Mouse (Mus musculus) adrenal gland, postnatal 25 days (tissue): ENCODE data around the gene BC147527. TPM values are rescaled to one million over a fixed set of nuclear protein-coding genes. Genes with fewer than 3 reads are reported as not detected.
"Not testable (repeated sequence)": the region's sequence is repeated elsewhere in the genome, so short reads cannot be mapped to it uniquely, and the experiment has no call there.

ENCODE experiments used
- DNase-seq: peaks from one replicate; pipeline ENCODE4 v3.0.0; 2021; ENCODE audit warnings: mixed read lengths
- long read RNA-seq: library from polyadenylated mRNA; stranded (forward); transcript quantifications from one replicate; pipeline ENCODE4 v2.0.0, GENCODE M21; 2021
- total RNA-seq: library from RNA; stranded (reverse); gene quantifications from 2 replicates; pipeline ENCODE4 v1.2.3, GENCODE M21; 2021

Gene BC147527
- not detected in 2 replicates for total RNA-seq
- long read RNA-seq = 0 reads

GRCm38 (mm10) chr13:120299991-120300442 lies at the start of gene BC147527:
Gene BC147527, plus strand, starts transcription at chr13:120300392.
- no peak for DNase-seq

GRCm38 (mm10) chr13:120251208-120251924 lies 48.8 kb upstream of the BC147527 start:
- not testable (repeated sequence) for DNase-seq

DNA sequence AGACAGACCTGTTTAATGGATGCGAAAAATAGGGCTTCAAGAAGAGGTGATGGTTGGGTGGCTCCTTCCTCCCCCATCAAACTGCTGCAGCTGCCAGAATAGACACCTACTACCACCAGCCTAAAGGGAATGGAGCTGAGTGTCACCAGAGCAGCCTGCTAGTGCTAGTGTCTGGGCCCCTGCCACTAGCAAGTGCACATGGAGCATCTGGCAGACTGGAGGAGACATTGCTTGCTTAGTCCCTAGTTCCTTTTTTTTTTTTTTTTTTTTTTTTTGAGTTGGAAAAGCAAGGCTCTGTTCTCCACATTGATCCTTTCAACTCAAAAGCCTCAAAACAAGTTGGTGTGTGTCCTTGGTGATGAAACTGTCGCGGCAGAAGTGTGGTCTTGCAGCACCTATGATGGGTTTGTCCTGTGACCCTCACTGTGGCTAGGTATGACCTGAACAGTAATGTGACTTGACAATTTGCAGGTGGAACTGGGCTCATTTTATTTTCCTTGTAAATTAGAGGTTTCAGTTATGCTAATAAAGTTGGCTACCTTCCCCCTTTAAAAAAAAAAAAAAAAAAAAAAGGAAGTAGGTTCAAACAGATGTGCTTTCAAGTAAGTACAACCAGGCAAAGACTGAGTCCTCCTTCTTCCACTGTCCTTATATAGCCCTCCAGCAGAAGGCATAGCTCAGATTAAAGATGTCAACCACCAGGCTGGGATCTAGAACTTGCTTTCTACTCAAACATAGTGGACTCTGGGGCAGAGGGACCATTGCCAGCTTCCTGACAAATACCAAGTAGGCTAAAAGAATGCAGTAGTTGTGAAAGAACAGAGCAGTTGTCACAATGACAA lies 41.2 kb upstream of the BC147527 start:
- DNase-seq = not testable (repeated sequence)

DNA sequence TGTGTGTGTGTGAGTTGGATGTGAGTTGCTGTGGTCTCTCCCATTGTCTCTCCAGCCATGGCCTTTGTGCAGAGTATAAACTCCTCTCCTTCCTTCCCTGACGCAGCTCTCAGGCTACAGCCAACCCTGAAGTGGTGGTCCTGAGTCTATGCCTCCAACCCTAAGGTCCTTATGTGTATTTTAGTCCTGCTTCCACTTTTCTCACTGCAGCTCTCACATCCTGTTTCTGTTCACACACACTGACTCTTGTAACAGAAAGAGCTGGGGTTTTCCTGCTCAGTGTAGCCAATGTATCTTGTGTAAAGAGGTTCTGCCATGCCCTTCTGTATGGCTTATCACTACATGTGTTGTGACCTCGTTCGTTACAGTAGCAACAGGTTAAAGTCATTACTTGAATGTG lies 40.5 kb upstream of the BC147527 start:
- not testable (repeated sequence) for DNase-seq

DNA sequence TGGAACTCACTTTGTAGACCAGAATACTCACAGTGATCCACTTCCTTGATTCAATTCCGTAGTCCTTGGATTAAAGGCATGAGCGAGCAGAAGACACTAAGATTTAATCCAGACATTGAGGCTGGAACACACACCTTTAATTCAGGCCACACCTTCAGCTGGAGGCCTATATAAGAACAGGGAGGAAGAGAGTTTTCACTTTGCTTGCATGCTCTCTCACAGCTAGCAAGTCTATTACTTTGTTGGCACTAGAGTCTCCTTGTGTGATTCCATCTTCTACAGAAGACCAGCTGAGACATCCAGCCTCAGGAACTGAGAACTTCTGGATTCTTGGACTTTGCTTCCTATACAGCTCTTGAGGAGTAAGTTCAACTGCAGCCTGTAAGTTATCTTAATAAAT lies 37.3 kb upstream of the BC147527 start, which contains the start of gene AF067061:
Gene AF067061, plus strand, starts transcription at position 245 of the 400 bp plus-strand sequence.
- DNase-seq = not testable (repeated sequence)

GRCm38 (mm10) chr13:120277837-120278236 lies 22.4 kb upstream of the BC147527 start:
- DNase-seq = not testable (repeated sequence)

- DNase-seq = no peak
Observed at GRCm38 (mm10) chr13:120278784-120279183, 21.4 kb upstream of the BC147527 start.

- DNase-seq = no peak
Observed at GRCm38 (mm10) chr13:120299324-120299894, 783 bp upstream of the BC147527 start.

- no peak for DNase-seq
Observed at GRCm38 (mm10) chr13:120300853-120301252, 661 bp downstream of the BC147527 start.

DNA sequence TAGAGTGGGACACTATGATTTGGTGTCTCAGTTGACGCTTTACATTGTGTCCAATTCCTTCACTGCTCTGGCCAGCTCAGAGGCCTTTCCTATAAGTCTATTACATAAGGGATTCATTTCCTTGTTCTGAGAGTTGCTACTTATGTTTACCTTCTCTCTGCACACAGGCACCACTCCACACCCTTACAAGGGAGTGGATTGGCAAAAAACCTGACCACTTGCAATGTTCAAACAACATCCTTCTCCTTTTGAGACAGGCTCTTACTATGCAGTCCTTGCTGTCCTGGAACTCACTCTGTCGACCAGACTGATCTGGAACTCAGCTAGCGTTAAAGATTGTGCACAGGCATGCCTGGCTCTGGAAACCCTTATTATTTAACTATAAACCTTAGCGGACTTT lies 10.6 kb downstream of the BC147527 start:
- DNase-seq = no peak

DNA sequence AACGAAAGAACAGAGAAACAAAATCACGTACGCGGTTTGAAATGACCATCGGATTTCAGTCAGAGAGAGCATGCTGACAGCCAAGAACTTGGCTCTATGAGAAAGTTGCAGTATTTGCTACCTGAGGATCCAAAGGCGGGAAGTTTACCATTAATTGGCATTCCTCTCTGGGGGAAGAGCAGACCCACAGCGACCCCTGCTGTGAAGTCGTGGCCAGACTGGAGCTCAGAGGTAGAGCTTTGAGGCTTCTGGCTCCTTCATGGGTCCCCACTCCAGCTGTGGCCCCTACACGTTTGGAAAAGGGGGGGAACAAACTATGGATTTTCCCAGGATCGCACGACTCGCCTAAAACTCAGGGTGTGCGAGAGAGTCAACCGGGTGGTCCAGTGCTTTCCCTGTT lies 13.4 kb downstream of the BC147527 start:
- DNase-seq = no peak

DNA sequence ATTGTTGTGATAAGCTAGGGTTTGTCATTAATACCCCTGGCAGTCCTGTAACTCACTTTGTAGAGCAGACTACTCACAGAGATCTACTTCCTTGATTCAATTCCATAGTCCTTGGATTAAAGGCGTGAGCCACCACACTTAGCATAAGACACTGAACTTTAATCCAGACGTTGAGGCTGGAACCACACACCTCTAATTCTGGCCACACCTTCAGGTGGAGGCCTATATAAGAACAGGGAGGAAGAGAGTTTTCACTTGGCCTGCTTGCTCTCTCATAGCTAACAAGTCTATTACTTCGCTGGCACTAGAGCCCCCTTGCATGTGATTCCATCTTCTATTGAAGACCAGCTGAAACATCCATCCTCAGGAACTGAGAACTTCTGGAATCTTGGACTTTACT lies 16.4 kb downstream of the BC147527 start, which contains the start of gene Tcstv3:
Gene Tcstv3, plus strand, starts transcription at position 301 of the 400 bp plus-strand sequence.
- DNase-seq = not testable (repeated sequence)

GRCm38 (mm10) chr13:120320183-120320582 lies 20.0 kb downstream of the BC147527 start:
- no peak for DNase-seq

DNA sequence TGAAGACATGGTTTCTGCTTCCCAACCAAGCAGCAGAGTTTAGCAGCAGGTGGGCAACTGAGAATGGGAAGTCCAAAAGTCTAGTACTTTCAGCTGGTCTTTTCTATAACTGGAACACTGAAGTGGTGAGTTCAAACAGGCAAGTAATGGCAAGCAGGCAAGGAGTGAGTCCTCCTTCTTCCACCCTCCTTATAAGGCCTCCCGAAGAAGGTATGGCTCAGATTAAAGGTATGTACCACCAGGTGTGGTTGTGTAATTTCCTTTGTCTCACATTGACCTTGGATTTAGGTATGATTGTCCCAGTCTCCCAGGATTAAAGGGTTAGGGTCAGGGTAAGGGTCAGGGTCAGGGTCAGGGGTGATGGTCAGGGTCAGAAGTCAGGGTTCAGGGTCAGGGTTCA lies 20.5 kb downstream of the BC147527 start:
- DNase-seq = no peak

Other genes with a start within 250 kb of the BC147527 start
- gene Gm21188, start 248.2 kb upstream of the BC147527 start, total RNA-seq = 0.12 TPM in 1 of 2 replicates, not detected in the other
- gene Gm20767, start 160.1 kb upstream of the BC147527 start, total RNA-seq = not detected in 2 replicates
- gene Gm21818, start 128.0 kb upstream of the BC147527 start, total RNA-seq = not detected in 2 replicates
- gene Gm21762, start 84.4 kb upstream of the BC147527 start, total RNA-seq = not detected in 2 replicates
- gene Gm21731, start 61.3 kb upstream of the BC147527 start, total RNA-seq = not detected in 2 replicates
- not detected in 2 replicates for gene AF067061, start 37.3 kb upstream of the BC147527 start, total RNA-seq
- gene Tcstv3, start 16.5 kb downstream of the BC147527 start, total RNA-seq = not detected in 2 replicates